Mouse (Mus musculus): ENCODE results near the gene Shc4.

DNA sequence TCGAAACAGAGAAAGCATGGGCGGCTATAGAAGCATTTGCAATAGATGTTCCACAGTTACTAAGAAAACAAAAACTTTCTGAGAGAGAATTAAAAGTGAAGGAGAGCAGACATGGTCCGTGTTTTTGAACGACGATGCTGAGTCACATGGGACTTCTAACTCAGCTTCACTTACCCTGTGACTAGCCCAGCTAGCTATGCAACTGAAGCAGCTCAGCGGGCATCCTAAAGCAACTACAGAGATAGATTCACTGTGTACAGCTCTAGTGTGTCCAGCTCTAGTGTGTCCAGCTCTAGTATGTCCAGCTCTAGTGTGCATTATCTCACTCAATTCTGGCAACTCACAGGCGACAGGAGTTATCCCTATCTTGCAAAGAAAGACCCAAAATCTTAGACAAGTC is 56.2 kb downstream of the Shc4 start:
- TF ChIP-seq CTCF (IDR thresholded peaks at IDR 0.05; ENCODE audit: low read depth, low read length) (no peak), POLR2A (IDR thresholded peaks at IDR 0.05; ENCODE audit: extremely low read depth, insufficient read depth, low read length) (no peak)

Data from liver, adult 2 months (tissue).